Mouse (Mus musculus): Measurements from ENCODE around the gene Lnx1.

DNA sequence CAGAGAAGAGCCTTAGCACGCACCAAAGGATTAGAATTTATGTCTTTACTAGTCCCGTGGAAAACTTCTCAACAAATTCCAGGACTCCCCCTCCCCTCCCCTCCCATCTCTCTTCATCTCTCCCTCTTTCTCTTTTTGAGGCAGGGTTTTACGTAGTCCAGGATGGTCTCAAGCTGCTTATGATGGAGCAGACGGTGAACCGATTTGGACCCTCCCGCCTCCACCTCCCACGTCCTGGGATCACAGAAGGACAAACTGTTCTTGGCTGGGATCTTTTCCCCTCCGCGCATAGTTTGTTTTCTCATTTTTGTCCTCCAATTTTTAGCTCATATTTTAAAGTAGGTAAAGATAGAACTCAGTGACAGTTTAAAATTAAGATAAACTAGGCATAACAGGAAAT lies 38.2 kb upstream of the Lnx1 start:
- no peak for TF ChIP-seq POLR2A (IDR thresholded peaks at IDR 0.05; ENCODE audit: low read depth, low read length)
- no peak for TF ChIP-seq CTCF (IDR thresholded peaks at IDR 0.05; ENCODE audit: borderline replicate concordance, insufficient read depth, low read length)

Measured in embryonic fibroblast, embryonic 13.5 days (primary cell).